In the genomic region with DNA sequence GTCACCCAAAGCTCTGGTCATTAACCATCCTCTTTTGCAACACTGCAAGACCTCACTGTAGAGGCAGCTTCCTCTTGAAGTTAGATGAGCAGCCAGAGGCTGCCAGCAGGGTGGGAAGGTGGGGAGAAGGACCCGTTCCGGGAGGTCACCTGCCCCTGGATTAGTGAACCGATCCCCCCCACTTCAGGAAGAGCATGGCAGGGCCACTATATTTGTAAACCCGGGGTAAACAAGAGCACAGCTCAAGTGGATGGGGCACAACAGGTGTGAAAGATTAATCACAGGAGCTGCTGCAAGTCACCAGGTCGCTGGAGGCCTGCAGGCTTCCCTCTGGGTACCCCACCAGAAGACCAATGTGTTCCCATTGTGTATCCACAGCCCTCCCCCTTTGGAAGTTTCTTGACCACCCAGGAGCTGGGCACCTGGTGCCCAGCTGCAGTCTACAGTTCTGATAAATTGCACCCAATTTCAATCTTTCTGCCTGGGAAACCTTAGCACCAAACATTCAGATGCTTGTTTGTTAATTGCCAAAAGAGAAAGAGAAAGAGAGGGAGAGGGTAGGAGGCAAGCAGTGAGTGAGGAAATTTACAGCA, we compare ENCODE assay signal across 11 mouse cellular contexts. TPM values are rescaled to one million over a fixed set of nuclear protein-coding genes. Genes with fewer than 3 reads are reported as not detected.
DNase-seq lines count a peak whose midpoint lies in the region; ATAC-seq and TF ChIP-seq lines count a peak whose summit lies in the region.
"Had no signal": no experiment of that assay in that cellular context is flagged by ENCODE, and none has a peak within 500 bp of the region (broad histone marks: within the 10 kb centered on the region; RNA-seq: fewer than 3 reads in every experiment).

No protein-coding gene starts in this region.

- H3K36me3 ChIP-seq in heart, adult 2 months (ENCODE audit: control insufficient read depth, insufficient read depth, low read length): no peaks in the 10 kb centered on the region
- no peaks in the 10 kb centered on the region for H3K36me3 ChIP-seq in forebrain, embryonic 14.5 days (ENCODE audit: control insufficient read depth, insufficient read depth, low read length)
- H3K36me3 ChIP-seq in limb, embryonic 13.5 days: no peaks in the 10 kb centered on the region
- no peaks in the 10 kb centered on the region for H3K36me3 ChIP-seq in neural tube, embryonic 14.5 days (ENCODE audit: control insufficient read depth, insufficient read depth, low read length)
- H3K36me3 ChIP-seq: liver, embryonic 15.5 days had no signal

- 57% methylated on average over 5 of the region's 5 CpGs for WGBS in heart, adult 2 months
- WGBS in forebrain, embryonic 14.5 days: 46% methylated on average over 5 of the region's 5 CpGs
- WGBS in limb, embryonic 13.5 days: 23% methylated on average over 5 of the region's 5 CpGs
- 35% methylated on average over 5 of the region's 5 CpGs for WGBS in neural tube, embryonic 14.5 days

- no peaks in the 10 kb centered on the region for H3K4me1 ChIP-seq in heart, adult 2 months (ENCODE audit: control insufficient read depth, insufficient read depth, low read length)
- no peaks in the 10 kb centered on the region for H3K4me1 ChIP-seq in forebrain, embryonic 14.5 days (ENCODE audit: control insufficient read depth, insufficient read depth, low read length)
- peaks cover 11% of the 10 kb centered on the region for H3K4me1 ChIP-seq in limb, embryonic 13.5 days
- H3K4me1 ChIP-seq in neural tube, embryonic 14.5 days (ENCODE audit: control insufficient read depth, insufficient read depth, low read length): peaks cover 3% of the 10 kb centered on the region; the same call in 1 of the 2 replicates
- H3K4me1 ChIP-seq: liver, embryonic 15.5 days had no signal

- peaks cover 6% of the 10 kb centered on the region for H3K27me3 ChIP-seq in heart, adult 2 months (ENCODE audit: control insufficient read depth, insufficient read depth, low read length)
- H3K27me3 ChIP-seq in forebrain, embryonic 14.5 days (replicated peaks; ENCODE audit: control insufficient read depth, insufficient read depth, low read length): peaks cover 6% of the 10 kb centered on the region; the same call in 1 of the 2 replicates
- peaks cover 43% of the 10 kb centered on the region for H3K27me3 ChIP-seq in limb, embryonic 13.5 days
- no peaks in the 10 kb centered on the region for H3K27me3 ChIP-seq in neural tube, embryonic 14.5 days (ENCODE audit: control insufficient read depth, insufficient read depth, low read length)

- TF ChIP-seq CTCF in heart, adult 2 months (IDR thresholded peaks at IDR 0.05): no peak

- H3K79me2 ChIP-seq in heart, adult 2 months (replicated peaks; ENCODE audit: control insufficient read depth, insufficient read depth, low read length): no peaks in the 10 kb centered on the region

- TF ChIP-seq POLR2A in heart, adult 2 months (IDR thresholded peaks at IDR 0.05; ENCODE audit: insufficient read depth, low read depth, low read length): no peak

- H3K9me3 ChIP-seq in forebrain, embryonic 14.5 days (replicated peaks; ENCODE audit: control insufficient read depth, low read length): no peaks in the 10 kb centered on the region
- no peaks in the 10 kb centered on the region for H3K9me3 ChIP-seq in limb, embryonic 13.5 days
- no peaks in the 10 kb centered on the region for H3K9me3 ChIP-seq in neural tube, embryonic 14.5 days (ENCODE audit: control insufficient read depth, low read length)
- H3K9me3 ChIP-seq: liver, embryonic 15.5 days had no signal

- no peak for ATAC-seq in forebrain, embryonic 14.5 days
- ATAC-seq in limb, embryonic 13.5 days (ENCODE audit: low FRiP score, low read depth): no peak; the same call in 1 of the 2 replicates
- ATAC-seq in neural tube, embryonic 14.5 days (ENCODE audit: low read depth): no peak

- TF ChIP-seq EP300 in heart, adult 2 months (IDR thresholded peaks at IDR 0.05; ENCODE audit: insufficient read depth, low read depth, low read length): no peak

- H3K9ac ChIP-seq in heart, adult 2 months (ENCODE audit: low read depth, low read length): no peak overlapping the region
- peak overlapping the region; percentile 30; the same call in 1 of the 2 replicates for H3K9ac ChIP-seq in forebrain, embryonic 14.5 days (ENCODE audit: low read length)
- no peak overlapping the region for H3K9ac ChIP-seq in limb, embryonic 13.5 days
- peak overlapping the region; percentile 35 for H3K9ac ChIP-seq in neural tube, embryonic 14.5 days (replicated peaks; ENCODE audit: low read depth, low read length)
- H3K9ac ChIP-seq: liver, embryonic 15.5 days had no signal

- DNase-seq in heart, adult 11 months: peak; percentile 82
- no peak for DNase-seq in heart, adult 2 months
- no peak for DNase-seq in forebrain, embryonic 14.5 days (ENCODE audit: low spot score)
- DNase-seq in adrenal gland, postnatal 36 days: no peak
- DNase-seq in layer of hippocampus, postnatal 10 days (ENCODE audit: low spot score in 2 of 2): no peak
- DNase-seq in spleen, postnatal 36 days (ENCODE audit: low spot score in 2 of 2): no peak

- intact Hi-C loops in heart, adult 2 months (cut with DNase I): no loop called here

- H3K27ac ChIP-seq in heart, adult 2 months: no peak overlapping the region
- H3K27ac ChIP-seq in forebrain, embryonic 14.5 days (ENCODE audit: low read depth, low read length): no peak overlapping the region
- H3K27ac ChIP-seq in limb, embryonic 13.5 days: no peak overlapping the region
- peak overlapping the region; percentile 72 for H3K27ac ChIP-seq in neural tube, embryonic 14.5 days (ENCODE audit: low read depth, low read length)
- H3K27ac ChIP-seq: layer of hippocampus, adult 2 months; liver, embryonic 15.5 days had no signal

- peak overlapping the region; percentile 95 for H3K4me2 ChIP-seq in forebrain, embryonic 14.5 days (ENCODE audit: low read length)
- H3K4me2 ChIP-seq in limb, embryonic 13.5 days (replicated peaks): peak overlapping the region; percentile 99
- H3K4me2 ChIP-seq in neural tube, embryonic 14.5 days (ENCODE audit: low read depth, low read length): peak overlapping the region; percentile 75

- no peak overlapping the region for H3K4me3 ChIP-seq in heart, adult 2 months
- H3K4me3 ChIP-seq in forebrain, embryonic 14.5 days (ENCODE audit: low read depth, low read length): peak overlapping the region; percentile 65
- peak overlapping the region; percentile 64; the same call in 1 of the 2 replicates for H3K4me3 ChIP-seq in limb, embryonic 13.5 days
- peak overlapping the region; percentile 63; the same call in 1 of the 2 replicates for H3K4me3 ChIP-seq in neural tube, embryonic 14.5 days (ENCODE audit: low read depth, low read length)
- H3K4me3 ChIP-seq: liver, embryonic 15.5 days had no signal

RNA-seq across cellular contexts. Expression of a gene that starts 1.8 kb away (rescaled TPM):
- under 1 TPM in 1 of 2 experiments, not detected in 1; 0.08 TPM for total RNA-seq in heart, adult 2 months (2021)
- 0.18 TPM in 2 replicates for polyA plus RNA-seq in heart, adult 2 months (2012; rRNA removed)
- polyA plus RNA-seq in forebrain, embryonic 14.5 days (2014; fragmentation: Nextera tagmentation; extraction: Ambion mirVana): 2.3 and 3.5 TPM in 2 replicates
- 1.0 and 1.5 TPM in 2 replicates for polyA plus RNA-seq in limb, embryonic 13.5 days (2015; fragmentation: Nextera tagmentation; extraction: Ambion mirVana)
- 12.7 and 13.0 TPM in 2 replicates for polyA plus RNA-seq in neural tube, embryonic 14.5 days (2014; fragmentation: Nextera tagmentation; extraction: Ambion mirVana)
- under 1 TPM; 0.43 to 0.72 TPM for total RNA-seq in adrenal gland, postnatal 36 days (2021)
- total RNA-seq in layer of hippocampus, postnatal 10 days (2021): 10 to 100 TPM; 20.7 to 28.5 TPM
- total RNA-seq: megakaryocyte-erythroid progenitor cell, adult 5-6 weeks had no signal

RNA-seq across cellular contexts. Expression of a gene that starts 48.1 kb away (rescaled TPM):
- total RNA-seq in heart, adult 2 months (2021): under 1 TPM; 0.39 to 0.59 TPM
- polyA plus RNA-seq in heart, adult 2 months (2012; rRNA removed): 0.12 and 0.23 TPM in 2 replicates
- polyA plus RNA-seq in forebrain, embryonic 14.5 days (2014; fragmentation: Nextera tagmentation; extraction: Ambion mirVana): 0.14 and 0.20 TPM in 2 replicates
- polyA plus RNA-seq in limb, embryonic 13.5 days (2015; fragmentation: Nextera tagmentation; extraction: Ambion mirVana): 0.22 and 0.28 TPM in 2 replicates
- 0.36 and 0.43 TPM in 2 replicates for polyA plus RNA-seq in neural tube, embryonic 14.5 days (2014; fragmentation: Nextera tagmentation; extraction: Ambion mirVana)
- 1 to 10 TPM in 1 of 2 experiments, under 1 TPM in 1; 0.93 to 1.3 TPM for total RNA-seq in adrenal gland, postnatal 36 days (2021)
- total RNA-seq in layer of hippocampus, postnatal 10 days (2021): 1 to 10 TPM; 1.4 to 3.0 TPM

Comparison
In these comparisons a context has a peak if more than half of its experiments do, and no peak if none do; other contexts are left out.
1. H3K9ac ChIP-seq: peak in forebrain, embryonic 14.5 days (single experiment) and neural tube, embryonic 14.5 days (single experiment); none in heart, adult 2 months (single experiment) and limb, embryonic 13.5 days (single experiment).
2. Peak in every context shown above with its lines, with median percentiles within 50 percentile points of each other: H3K4me2 ChIP-seq.